Mouse (Mus musculus): ENCODE measurements around the gene Gdf5. TPM values are rescaled to one million over a fixed set of nuclear protein-coding genes. Genes with fewer than 3 reads are reported as not detected.

The Gdf5 gene
- polyA plus RNA-seq, 1 experiment, result 0.17 TPM

GRCm38 (mm10) chr2:155914684-155915083 is 30.5 kb downstream of the Gdf5 start:
- no peaks in the 10 kb centered on the region for H3K4me1 ChIP-seq (ENCODE audit: control insufficient read depth, insufficient read depth, low read length)
- TF ChIP-seq POLR2A (IDR thresholded peaks at IDR 0.05; ENCODE audit: extremely low read depth, insufficient read depth, low read length) (no peak), CTCF (IDR thresholded peaks at IDR 0.05; ENCODE audit: extremely low read depth, insufficient read depth, low read length) (no peak)
- H3K27ac ChIP-seq (ENCODE audit: insufficient read depth, low read length), result no peak overlapping the region
- H3K4me3 ChIP-seq (ENCODE audit: insufficient read depth, low read length), result no peak overlapping the region

- TF ChIP-seq POLR2A (IDR thresholded peaks at IDR 0.05; ENCODE audit: extremely low read depth, insufficient read depth, low read length), result no peak
- TF ChIP-seq CTCF (IDR thresholded peaks at IDR 0.05; ENCODE audit: extremely low read depth, insufficient read depth, low read length), result no peak
- no peak overlapping the region for H3K27ac ChIP-seq (ENCODE audit: insufficient read depth, low read length)
Observed at GRCm38 (mm10) chr2:155903632-155904008, 41.5 kb downstream of the Gdf5 start.

GRCm38 (mm10) chr2:155902989-155903631 is 42.1 kb downstream of the Gdf5 start:
- Histone ChIP-seq H3K4me1 (ENCODE audit: control insufficient read depth, insufficient read depth, low read length) (no peaks in the 10 kb centered on the region), H3K4me3 (ENCODE audit: insufficient read depth, low read length) (no peak overlapping the region), H3K27ac (ENCODE audit: insufficient read depth, low read length) (no peak overlapping the region)
- TF ChIP-seq POLR2A (IDR thresholded peaks at IDR 0.05; ENCODE audit: extremely low read depth, insufficient read depth, low read length) (no peak), CTCF (IDR thresholded peaks at IDR 0.05; ENCODE audit: extremely low read depth, insufficient read depth, low read length) (no peak)

More at GRCm38 (mm10) chr2:155903632-155904008, 41.5 kb downstream of the Gdf5 start:
- Histone ChIP-seq H3K4me3 (ENCODE audit: insufficient read depth, low read length) (no peak overlapping the region), H3K4me1 (ENCODE audit: control insufficient read depth, insufficient read depth, low read length) (no peaks in the 10 kb centered on the region)

- H3K4me1 ChIP-seq (ENCODE audit: control insufficient read depth, insufficient read depth, low read length), result no peaks in the 10 kb centered on the region
- no peak overlapping the region for H3K4me3 ChIP-seq (ENCODE audit: insufficient read depth, low read length)
- TF ChIP-seq CTCF (IDR thresholded peaks at IDR 0.05; ENCODE audit: extremely low read depth, insufficient read depth, low read length) (no peak), POLR2A (IDR thresholded peaks at IDR 0.05; ENCODE audit: extremely low read depth, insufficient read depth, low read length) (no peak)
- no peak overlapping the region for H3K27ac ChIP-seq (ENCODE audit: insufficient read depth, low read length)
Observed at GRCm38 (mm10) chr2:155895046-155895735, 50.0 kb downstream of the Gdf5 start.

GRCm38 (mm10) chr2:155894307-155895045 is 50.7 kb downstream of the Gdf5 start:
- TF ChIP-seq CTCF (IDR thresholded peaks at IDR 0.05; ENCODE audit: extremely low read depth, insufficient read depth, low read length) (no peak), POLR2A (IDR thresholded peaks at IDR 0.05; ENCODE audit: extremely low read depth, insufficient read depth, low read length) (no peak)
- H3K27ac ChIP-seq (ENCODE audit: insufficient read depth, low read length), result no peak overlapping the region
- H3K4me1 ChIP-seq (ENCODE audit: control insufficient read depth, insufficient read depth, low read length), result no peaks in the 10 kb centered on the region
- H3K4me3 ChIP-seq (ENCODE audit: insufficient read depth, low read length), result no peak overlapping the region

Other genes with a start within 250 kb of the Gdf5 start
- 39.5 and 39.7 TPM in 2 replicates for gene Edem2, start 215.9 kb downstream of the Gdf5 start, polyA plus RNA-seq (2012; rRNA removed)
- gene Gm17581, start 209.5 kb downstream of the Gdf5 start, polyA plus RNA-seq (2012; rRNA removed), result not detected in 2 replicates
- gene Procr, start 194.2 kb downstream of the Gdf5 start, polyA plus RNA-seq (2012; rRNA removed), result 0.95 and 1.1 TPM in 2 replicates
- 33.8 and 34.2 TPM in 2 replicates for gene Mmp24, start 170.0 kb downstream of the Gdf5 start, polyA plus RNA-seq (2012; rRNA removed)
- gene BC029722, start 125.9 kb downstream of the Gdf5 start, polyA plus RNA-seq (2012; rRNA removed), result 90.6 and 93.4 TPM in 2 replicates
- gene Eif6, start 118.4 kb downstream of the Gdf5 start, polyA plus RNA-seq (2012; rRNA removed), result 69.2 and 71.0 TPM in 2 replicates
- not detected in 2 replicates for gene Fam83c, start 110.5 kb downstream of the Gdf5 start, polyA plus RNA-seq (2012; rRNA removed)
- 54.9 and 60.4 TPM in 2 replicates for gene Uqcc1, start 15.1 kb downstream of the Gdf5 start, polyA plus RNA-seq (2012; rRNA removed)
- not detected in 2 replicates for gene Gm15557, start 4.6 kb downstream of the Gdf5 start, polyA plus RNA-seq (2012; rRNA removed)
- 15.9 and 16.8 TPM in 2 replicates for gene Cep250, start 11.1 kb upstream of the Gdf5 start, polyA plus RNA-seq (2012; rRNA removed)
- 3.5 and 4.1 TPM in 2 replicates for gene 6430550D23Rik, start 62.6 kb upstream of the Gdf5 start, polyA plus RNA-seq (2012; rRNA removed)
- gene Ergic3, start 62.7 kb upstream of the Gdf5 start, polyA plus RNA-seq (2012; rRNA removed), result 293 and 298 TPM in 2 replicates
- 0.04 and 0.34 TPM in 2 replicates for gene Fer1l4, start 107.6 kb upstream of the Gdf5 start, polyA plus RNA-seq (2012; rRNA removed)
- gene Spag4, start 119.8 kb upstream of the Gdf5 start, polyA plus RNA-seq (2012; rRNA removed), result 5.8 and 6.9 TPM in 2 replicates
- 46.7 and 46.8 TPM in 2 replicates for gene Cpne1, start 166.6 kb upstream of the Gdf5 start, polyA plus RNA-seq (2012; rRNA removed)
- 7.6 and 9.4 TPM in 2 replicates for gene Rbm12, start 166.6 kb upstream of the Gdf5 start, polyA plus RNA-seq (2012; rRNA removed)
- gene Gm28036, start 181.7 kb upstream of the Gdf5 start, polyA plus RNA-seq (2012; rRNA removed), result 2.2 and 5.6 TPM in 2 replicates
- 247 and 260 TPM in 2 replicates for gene Romo1, start 198.7 kb upstream of the Gdf5 start, polyA plus RNA-seq (2012; rRNA removed)
- 54.9 and 55.9 TPM in 2 replicates for gene Nfs1, start 198.8 kb upstream of the Gdf5 start, polyA plus RNA-seq (2012; rRNA removed)
- 131 and 146 TPM in 2 replicates for gene Rbm39, start 234.9 kb upstream of the Gdf5 start, polyA plus RNA-seq (2012; rRNA removed)

Data from cortical plate, adult 2 months (tissue).